Mouse (Mus musculus) mammary gland, adult 2 months (tissue): ENCODE measurements around the gene Sfn. TPM values are rescaled to one million over a fixed set of nuclear protein-coding genes. Genes with fewer than 3 reads are reported as not detected.

Source experiments
- polyA plus RNA-seq: library from polyadenylated mRNA; depleted of rRNA; stranded (reverse); fragments of >200 nt; gene quantifications from 2 replicates; pipeline ENCODE4 v1.2.3, GENCODE M21; 2012; ENCODE audit warnings: low replicate concordance; rRNA removed

The Sfn gene
- polyA plus RNA-seq: 33.2 and 45.9 TPM in 2 replicates

DNA sequence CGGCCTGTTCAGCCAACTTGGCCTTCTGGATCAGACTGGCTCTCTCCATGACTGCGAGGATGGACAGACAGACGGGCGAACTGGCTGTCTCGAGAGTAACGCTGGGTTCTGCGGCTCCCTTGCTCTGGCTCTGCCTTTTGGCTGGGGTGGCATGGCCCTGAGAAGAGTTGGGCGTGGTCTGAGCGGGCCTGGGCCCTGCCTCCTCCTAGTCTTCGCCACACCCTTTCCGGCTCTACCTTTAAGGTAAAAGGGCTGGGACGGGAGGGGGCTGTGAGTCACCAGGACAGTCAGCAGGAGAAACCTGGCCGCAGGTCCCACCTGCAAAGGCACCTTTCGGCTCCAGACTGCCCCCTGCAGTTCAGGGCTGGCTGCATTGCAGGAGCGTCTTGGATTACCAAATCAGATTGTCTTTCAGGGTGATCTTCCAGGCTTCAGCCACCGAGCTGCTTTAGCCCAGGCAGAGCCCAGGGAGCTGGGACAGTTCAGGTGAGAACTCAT, at the start of gene Sfn:
Gene Sfn (minus strand): TSS at position 448 of the 498 bp plus-strand sequence.

DNA sequence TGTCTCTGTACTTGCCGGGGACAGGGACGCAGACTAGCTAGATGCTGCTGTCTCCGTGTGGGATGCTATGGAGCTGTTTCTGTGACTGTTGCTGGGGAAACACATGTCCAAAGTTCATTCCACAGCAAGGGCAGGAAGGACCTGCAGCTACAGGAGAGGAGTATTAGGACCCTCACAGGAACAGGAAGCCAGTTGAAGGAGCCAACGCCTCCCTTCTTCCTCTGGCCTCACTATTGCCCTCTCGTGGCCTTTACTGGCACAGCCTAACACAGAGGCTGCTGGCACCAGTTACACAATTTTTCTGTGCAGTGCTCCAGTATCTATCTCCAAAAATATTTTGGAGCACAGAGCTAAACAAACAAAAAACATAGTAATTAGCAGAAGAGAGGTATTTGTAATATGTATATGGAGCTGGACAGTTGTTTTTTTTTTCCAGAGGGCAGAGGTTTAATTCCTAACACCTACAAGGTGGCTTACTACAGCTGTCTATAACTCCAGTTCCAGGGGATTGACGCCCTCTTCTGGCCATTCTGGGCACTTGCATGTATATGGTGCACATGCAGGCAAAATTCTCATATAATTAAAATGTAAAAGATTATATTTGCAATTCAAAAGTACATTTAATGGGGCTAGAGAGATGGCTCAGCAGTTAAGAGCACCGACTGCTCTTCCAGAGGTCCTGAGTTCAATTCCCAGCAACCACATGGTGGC, 48.2 kb upstream of the Sfn start, which contains the start of gene Zdhhc18:
Gene Zdhhc18 (minus strand): TSS at position 166 of the 711 bp plus-strand sequence.

DNA sequence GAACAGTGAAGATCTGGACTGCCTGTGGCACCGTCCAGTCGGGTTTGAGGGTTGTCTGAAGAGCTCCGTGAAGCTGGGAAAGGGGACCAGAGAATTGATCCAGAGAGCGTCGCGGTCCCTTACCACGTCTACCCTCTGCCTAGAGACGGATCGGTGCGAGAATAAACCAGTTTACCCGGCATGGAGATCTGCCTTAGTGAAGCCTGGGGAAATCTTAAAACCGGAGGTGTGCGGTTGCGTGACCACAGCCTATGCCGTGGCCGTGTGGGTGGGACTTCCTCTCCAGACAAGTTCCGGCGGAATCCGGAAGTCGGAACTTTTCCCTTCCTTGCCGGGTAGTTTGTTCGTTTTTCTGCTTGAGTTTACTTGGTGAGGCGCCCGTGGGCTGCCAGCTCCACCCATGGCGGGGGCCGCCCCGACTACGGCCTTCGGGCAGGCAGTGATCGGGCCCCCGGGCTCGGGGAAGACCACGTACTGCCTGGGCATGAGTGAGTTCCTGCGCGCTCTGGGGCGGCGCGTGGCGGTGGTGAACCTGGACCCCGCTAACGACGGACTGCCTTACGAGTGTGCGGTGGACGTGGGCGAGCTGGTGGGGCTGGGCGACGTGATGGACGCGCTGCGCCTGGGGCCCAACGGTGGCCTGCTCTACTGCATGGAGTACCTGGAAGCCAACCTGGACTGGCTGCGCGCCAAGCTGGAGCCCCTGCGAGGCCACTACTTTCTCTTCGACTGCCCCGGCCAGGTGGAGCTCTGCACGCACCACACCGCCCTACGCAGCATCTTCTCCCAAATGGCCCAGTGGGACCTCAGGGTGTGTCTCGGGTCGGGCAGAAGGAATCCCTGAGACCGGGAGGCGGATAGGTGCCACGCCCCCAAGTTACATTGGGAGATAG, 17.7 kb downstream of the Sfn start, which contains the start of gene Gpn2:
Gene Gpn2 (plus strand): TSS at position 304 of the 893 bp plus-strand sequence.

DNA sequence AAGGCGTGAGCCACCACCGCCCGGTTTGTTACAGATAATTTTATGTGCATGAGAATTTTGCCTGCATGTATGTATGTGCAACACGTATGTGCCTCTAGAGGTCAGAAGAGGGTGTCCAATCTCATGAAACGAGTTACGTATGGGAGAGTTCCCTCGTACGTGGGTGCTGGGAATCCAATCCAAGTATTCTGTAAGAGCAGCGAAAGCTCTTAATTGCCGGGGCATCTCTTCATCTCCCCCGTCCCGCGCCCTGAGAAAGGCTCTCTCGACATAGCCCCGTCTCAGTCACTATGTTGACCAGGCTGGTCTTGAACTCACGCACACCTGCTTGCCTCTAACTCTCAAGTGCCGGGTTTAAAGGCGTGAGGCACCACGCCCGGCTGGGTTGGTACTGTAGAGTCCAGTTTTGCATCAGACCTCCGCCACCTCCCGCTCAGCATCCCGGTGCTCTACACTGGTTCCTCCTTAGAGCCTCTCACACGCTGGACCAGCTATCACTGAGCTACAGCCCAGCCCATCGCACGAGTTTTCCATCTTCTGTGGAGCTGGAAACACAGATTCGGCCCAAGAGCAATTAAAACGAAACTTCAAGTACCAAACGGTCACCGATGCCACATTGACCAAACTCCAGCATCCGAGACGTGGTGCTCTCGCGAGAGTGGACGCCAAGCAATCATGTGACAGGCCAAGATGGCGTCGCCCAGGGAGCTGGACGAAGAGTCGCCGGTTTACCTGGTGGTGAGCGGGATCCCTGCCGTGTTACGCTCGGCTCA, 27.7 kb downstream of the Sfn start, which contains the start of gene Gpatch3:
Gene Gpatch3 (plus strand): TSS at position 676 of the 773 bp plus-strand sequence.

DNA sequence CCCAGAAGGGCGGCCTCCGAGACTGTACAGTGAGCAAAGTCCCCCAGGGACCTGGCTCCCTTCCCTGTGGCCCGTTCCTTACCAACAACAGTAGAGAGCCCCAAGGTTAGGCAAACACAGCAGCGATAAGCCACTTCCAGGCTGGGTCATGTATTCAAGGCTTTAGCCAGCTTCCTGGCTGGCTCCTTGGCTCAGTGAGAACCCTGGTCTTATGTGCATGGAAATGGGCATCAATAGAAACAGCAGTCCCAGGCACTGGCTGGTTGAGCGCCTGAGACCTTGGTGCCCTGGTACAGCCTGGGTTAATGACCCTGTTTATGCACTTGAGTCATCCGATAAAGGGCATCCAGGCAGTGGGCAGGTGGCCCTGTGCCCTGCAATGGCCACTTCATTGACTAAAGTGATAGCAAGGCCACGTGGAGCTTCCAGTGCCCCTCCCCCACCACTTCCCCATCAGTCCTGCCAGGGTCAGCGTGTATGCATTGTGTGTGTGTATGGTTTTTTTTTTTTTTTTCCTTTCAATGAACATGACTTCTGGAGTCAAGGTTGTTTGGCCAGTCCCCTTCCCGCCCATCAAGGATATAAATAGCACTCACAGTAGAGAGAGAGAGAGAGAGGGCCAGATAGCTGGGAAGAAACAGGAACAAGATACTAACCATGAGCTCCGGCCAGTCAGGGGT, 49.1 kb downstream of the Sfn start, which contains the start of gene Nr0b2:
Gene Nr0b2 (plus strand): TSS at position 609 of the 680 bp plus-strand sequence.

Other genes with a start within 250 kb of the Sfn start
- 57.7 and 67.8 TPM in 2 replicates for gene Wdtc1, start 248.7 kb downstream of the Sfn start, polyA plus RNA-seq
- gene Slc9a1, start 232.5 kb downstream of the Sfn start, polyA plus RNA-seq: 46.8 and 62.8 TPM in 2 replicates
- 2.1 and 3.9 TPM in 2 replicates for gene Tent5b, start 122.0 kb downstream of the Sfn start, polyA plus RNA-seq
- gene Trnp1, start 103.6 kb downstream of the Sfn start, polyA plus RNA-seq: 1.7 and 3.1 TPM in 2 replicates
- 8.0 and 19.8 TPM in 2 replicates for gene Kdf1, start 83.2 kb downstream of the Sfn start, polyA plus RNA-seq
- gene Nudc, start 56.2 kb downstream of the Sfn start, polyA plus RNA-seq: 22.5 and 22.6 TPM in 2 replicates
- 0.20 and 1.4 TPM in 2 replicates for gene Nr0b2, start 48.8 kb downstream of the Sfn start, polyA plus RNA-seq
- gene Gpatch3, start 27.4 kb downstream of the Sfn start, polyA plus RNA-seq: 3.7 and 6.7 TPM in 2 replicates
- 31.4 and 61.9 TPM in 2 replicates for gene Gpn2, start 17.8 kb downstream of the Sfn start, polyA plus RNA-seq
- gene Zdhhc18, start 48.0 kb upstream of the Sfn start, polyA plus RNA-seq: 78.5 and 118 TPM in 2 replicates
- 13.0 and 14.3 TPM in 2 replicates for gene Pigv, start 70.5 kb upstream of the Sfn start, polyA plus RNA-seq
- 52.4 and 111 TPM in 2 replicates for gene Arid1a, start 154.6 kb upstream of the Sfn start, polyA plus RNA-seq